Mouse (Mus musculus): ENCODE data around the gene 2900026A02Rik. TPM values are rescaled to one million over a fixed set of nuclear protein-coding genes. Genes with fewer than 3 reads are reported as not detected.

Gene 2900026A02Rik
- total and polyA plus RNA-seq, 2 experiments: 8.0 to 29.2 TPM

DNA sequence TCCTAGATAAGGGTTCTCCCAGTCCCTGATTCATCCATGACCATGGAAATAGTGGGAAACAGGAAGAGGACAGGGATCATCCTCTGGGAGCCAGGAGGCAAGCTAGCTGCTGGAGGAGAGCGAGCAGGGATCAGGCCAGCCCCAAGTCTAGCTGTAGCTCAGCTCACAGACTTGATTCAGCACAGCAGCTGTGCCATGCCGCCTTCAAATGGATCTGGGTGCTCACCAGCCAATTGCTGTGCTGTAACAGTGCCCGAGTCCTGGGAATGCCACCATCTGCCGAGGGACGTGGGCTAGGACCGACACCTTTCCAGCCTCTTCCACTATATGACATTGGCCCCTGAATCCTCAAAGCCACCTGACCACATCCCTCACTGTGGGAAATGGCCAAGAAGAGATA is 25.1 kb downstream of the 2900026A02Rik start:
- Histone ChIP-seq H3K9ac (ENCODE audit: low read depth, low read length) (no peak overlapping the region), H3K4me1 (ENCODE audit: control insufficient read depth, insufficient read depth, low read length) (peaks cover 8% of the 10 kb centered on the region; the same call in 1 of the 2 replicates), H3K79me2 (ENCODE audit: control insufficient read depth, insufficient read depth, low read length) (peaks cover 23% of the 10 kb centered on the region; the same call in 1 of the 2 replicates), H3K27ac (replicated peaks; ENCODE audit: insufficient read depth, low read depth, low read length) (no peak overlapping the region), H3K36me3 (ENCODE audit: control insufficient read depth, insufficient read depth, low read length) (no peaks in the 10 kb centered on the region), H3K4me3 (ENCODE audit: insufficient read depth, low read depth, low read length) (no peak overlapping the region), H3K27me3 (ENCODE audit: control insufficient read depth, insufficient read depth, low read length) (no peaks in the 10 kb centered on the region)
- no peak for DNase-seq (ENCODE audit: extremely low read depth, low read depth, low spot score)
- TF ChIP-seq POLR2A (IDR thresholded peaks at IDR 0.05; ENCODE audit: extremely low read depth, insufficient read depth, low read length) (no peak), CTCF (IDR thresholded peaks at IDR 0.05; ENCODE audit: low read depth, low read length) (no peak)
- 93% methylated on average over 6 of the region's 6 CpGs for WGBS

DNA sequence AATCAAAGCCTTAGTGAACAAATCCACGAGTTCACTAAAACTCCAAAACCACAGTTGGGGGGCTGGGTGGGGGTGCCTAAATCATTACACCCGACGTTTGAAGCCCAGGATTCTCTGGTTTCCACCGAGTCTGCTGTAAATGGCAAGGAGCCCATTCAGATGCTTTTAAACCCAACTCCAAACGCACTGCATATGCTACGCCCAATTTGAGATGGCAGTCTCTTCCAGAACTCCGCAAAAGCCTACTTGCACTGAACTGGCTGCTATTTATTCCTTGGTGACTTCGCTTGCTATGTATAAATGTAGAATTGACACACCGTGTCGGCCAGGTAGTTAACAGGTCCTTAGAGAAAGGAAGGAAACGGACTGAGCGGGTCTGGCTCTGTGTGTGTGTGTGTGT is 25.6 kb downstream of the 2900026A02Rik start:
- H3K4me3 ChIP-seq (ENCODE audit: insufficient read depth, low read depth, low read length): no peak overlapping the region
- H3K4me1 ChIP-seq (ENCODE audit: control insufficient read depth, insufficient read depth, low read length): peaks cover 8% of the 10 kb centered on the region; the same call in 1 of the 2 replicates
- DNase-seq (ENCODE audit: extremely low read depth, low read depth, low spot score): no peak
- H3K27ac ChIP-seq (replicated peaks; ENCODE audit: insufficient read depth, low read depth, low read length): no peak overlapping the region
- TF ChIP-seq POLR2A (IDR thresholded peaks at IDR 0.05; ENCODE audit: extremely low read depth, insufficient read depth, low read length) (no peak), CTCF (IDR thresholded peaks at IDR 0.05; ENCODE audit: low read depth, low read length) (no peak)
- no peak overlapping the region for H3K9ac ChIP-seq (ENCODE audit: low read depth, low read length)
- WGBS: 90% methylated on average over 12 of the region's 12 CpGs
- H3K36me3 ChIP-seq (ENCODE audit: control insufficient read depth, insufficient read depth, low read length): no peaks in the 10 kb centered on the region
- H3K27me3 ChIP-seq (ENCODE audit: control insufficient read depth, insufficient read depth, low read length): no peaks in the 10 kb centered on the region
- H3K79me2 ChIP-seq (ENCODE audit: control insufficient read depth, insufficient read depth, low read length): peaks cover 23% of the 10 kb centered on the region; the same call in 1 of the 2 replicates

DNA sequence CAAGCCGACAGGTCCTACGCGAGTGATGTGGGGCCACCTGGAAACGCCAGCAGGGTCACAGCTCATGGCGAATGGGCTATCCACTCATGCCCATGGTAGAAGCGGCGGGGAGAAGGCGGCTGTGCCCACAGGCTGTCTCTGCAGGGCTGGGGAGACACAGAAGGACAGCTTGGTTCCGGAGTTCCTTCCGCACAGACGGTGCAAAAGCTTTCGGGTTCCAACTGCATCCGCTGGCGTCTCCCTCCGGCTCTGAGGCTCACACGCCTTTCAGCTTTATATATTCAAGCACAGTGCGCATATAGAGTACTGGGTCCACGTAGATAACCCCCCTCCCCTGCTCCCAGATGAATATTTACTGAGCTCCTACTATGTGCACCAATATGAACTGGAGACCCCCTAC is 27.3 kb downstream of the 2900026A02Rik start:
- peak overlapping the region; percentile 36; the same call in 1 of the 2 replicates for H3K4me3 ChIP-seq (ENCODE audit: insufficient read depth, low read depth, low read length)
- H3K9ac ChIP-seq (ENCODE audit: low read depth, low read length): no peak overlapping the region; the same call in 1 of the 2 replicates
- H3K27me3 ChIP-seq (ENCODE audit: control insufficient read depth, insufficient read depth, low read length): no peaks in the 10 kb centered on the region
- peaks cover 23% of the 10 kb centered on the region; the same call in 1 of the 2 replicates for H3K79me2 ChIP-seq (ENCODE audit: control insufficient read depth, insufficient read depth, low read length)
- H3K36me3 ChIP-seq (ENCODE audit: control insufficient read depth, insufficient read depth, low read length): no peaks in the 10 kb centered on the region
- no peak for DNase-seq (ENCODE audit: extremely low read depth, low read depth, low spot score)
- 95% methylated on average over 18 of the region's 18 CpGs for WGBS
- TF ChIP-seq CTCF (IDR thresholded peaks at IDR 0.05; ENCODE audit: low read depth, low read length) (no peak), POLR2A (IDR thresholded peaks at IDR 0.05; ENCODE audit: extremely low read depth, insufficient read depth, low read length) (no peak)
- H3K4me1 ChIP-seq (ENCODE audit: control insufficient read depth, insufficient read depth, low read length): peaks cover 2% of the 10 kb centered on the region; the same call in 1 of the 2 replicates
- no peak overlapping the region for H3K27ac ChIP-seq (replicated peaks; ENCODE audit: insufficient read depth, low read depth, low read length)

DNA sequence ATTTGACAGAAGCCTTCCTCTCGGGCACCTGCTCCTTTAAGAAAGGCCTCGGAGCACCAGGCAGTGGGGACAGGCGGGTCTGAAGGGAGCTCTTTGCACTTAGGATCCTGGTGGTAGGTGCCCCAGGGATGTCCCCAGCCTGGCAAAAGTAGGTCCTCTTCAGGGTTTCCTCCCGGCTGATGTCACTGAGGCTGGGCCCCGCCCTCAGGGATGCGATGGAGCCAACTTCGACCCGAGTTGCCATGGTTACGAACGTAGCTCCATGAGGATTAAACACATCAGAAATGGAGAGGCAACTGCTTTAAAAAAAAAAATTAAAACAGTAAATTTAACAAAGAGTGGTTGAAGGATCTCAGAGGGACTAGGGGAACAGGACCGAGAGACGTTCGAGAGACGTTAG is 29.1 kb downstream of the 2900026A02Rik start:
- no peak overlapping the region for H3K9ac ChIP-seq (ENCODE audit: low read depth, low read length)
- 0 out of 2 replicates have a peak, but pooled peaks cover 4% of the 10 kb centered on the region for H3K36me3 ChIP-seq (ENCODE audit: control insufficient read depth, insufficient read depth, low read length)
- no peak for TF ChIP-seq POLR2A (IDR thresholded peaks at IDR 0.05; ENCODE audit: extremely low read depth, insufficient read depth, low read length)
- no peak for TF ChIP-seq CTCF (IDR thresholded peaks at IDR 0.05; ENCODE audit: low read depth, low read length)
- DNase-seq (ENCODE audit: extremely low read depth, low read depth, low spot score): no peak
- peaks cover 2% of the 10 kb centered on the region; the same call in 1 of the 2 replicates for H3K4me1 ChIP-seq (ENCODE audit: control insufficient read depth, insufficient read depth, low read length)
- H3K4me3 ChIP-seq (ENCODE audit: insufficient read depth, low read depth, low read length): no peak overlapping the region
- no peak overlapping the region for H3K27ac ChIP-seq (replicated peaks; ENCODE audit: insufficient read depth, low read depth, low read length)
- 85% methylated on average over 14 of the region's 14 CpGs for WGBS
- no peaks in the 10 kb centered on the region for H3K27me3 ChIP-seq (ENCODE audit: control insufficient read depth, insufficient read depth, low read length)
- H3K79me2 ChIP-seq (ENCODE audit: control insufficient read depth, insufficient read depth, low read length): peaks cover 9% of the 10 kb centered on the region; the same call in 1 of the 2 replicates

DNA sequence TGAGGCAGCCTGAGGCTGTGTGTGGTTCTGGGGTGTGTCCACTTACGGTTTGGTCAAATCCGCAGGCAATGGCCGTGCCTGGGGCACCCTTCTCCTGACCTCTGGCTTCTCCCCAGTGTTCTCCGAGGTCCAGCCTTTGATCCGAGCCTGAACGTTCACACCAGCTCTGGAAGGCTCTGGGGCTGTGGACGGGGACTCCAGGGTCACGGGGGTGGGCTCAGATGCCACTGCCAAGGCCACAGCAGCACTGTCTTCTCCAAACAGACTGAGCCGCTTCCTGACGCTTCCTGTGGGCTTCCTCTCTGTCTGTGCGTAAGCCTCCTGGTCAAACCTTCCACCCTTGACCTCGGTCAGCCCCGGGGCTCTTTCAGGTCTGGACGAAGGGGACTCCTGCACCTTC is 30.5 kb downstream of the 2900026A02Rik start:
- H3K79me2 ChIP-seq (ENCODE audit: control insufficient read depth, insufficient read depth, low read length): peaks cover 6% of the 10 kb centered on the region; the same call in 1 of the 2 replicates
- DNase-seq (ENCODE audit: extremely low read depth, low read depth, low spot score): no peak
- TF ChIP-seq POLR2A (IDR thresholded peaks at IDR 0.05; ENCODE audit: extremely low read depth, insufficient read depth, low read length): no peak
- no peak for TF ChIP-seq CTCF (IDR thresholded peaks at IDR 0.05; ENCODE audit: low read depth, low read length)
- H3K4me3 ChIP-seq (ENCODE audit: insufficient read depth, low read depth, low read length): no peak overlapping the region
- H3K4me1 ChIP-seq (ENCODE audit: control insufficient read depth, insufficient read depth, low read length): no peaks in the 10 kb centered on the region
- H3K27me3 ChIP-seq (ENCODE audit: control insufficient read depth, insufficient read depth, low read length): no peaks in the 10 kb centered on the region
- H3K9ac ChIP-seq (ENCODE audit: low read depth, low read length): no peak overlapping the region
- 0 out of 2 replicates have a peak, but pooled peaks cover 4% of the 10 kb centered on the region for H3K36me3 ChIP-seq (ENCODE audit: control insufficient read depth, insufficient read depth, low read length)
- no peak overlapping the region for H3K27ac ChIP-seq (replicated peaks; ENCODE audit: insufficient read depth, low read depth, low read length)
- 78% methylated on average over 14 of the region's 14 CpGs for WGBS

DNA sequence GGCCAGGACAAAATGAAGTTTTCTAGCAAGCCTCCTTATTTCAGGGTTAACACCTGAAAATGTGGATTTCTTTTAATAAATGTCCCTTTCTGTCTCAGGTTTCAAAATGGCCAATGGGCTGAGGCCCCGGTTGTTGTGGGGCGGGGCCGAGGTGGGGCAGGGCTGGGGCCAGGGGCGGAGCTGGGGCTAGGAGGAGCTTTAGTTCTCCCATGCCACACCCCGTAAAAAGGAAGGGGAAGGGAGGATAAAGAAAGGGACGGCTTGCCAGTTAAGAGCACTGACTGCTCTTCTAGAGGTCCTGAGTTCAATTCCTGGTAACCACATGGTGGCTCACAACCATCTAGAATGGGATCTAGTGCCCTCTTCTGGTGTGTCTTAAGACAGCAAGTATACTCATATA is 39.6 kb downstream of the 2900026A02Rik start:
- no peaks in the 10 kb centered on the region for H3K27me3 ChIP-seq (ENCODE audit: control insufficient read depth, insufficient read depth, low read length)
- H3K36me3 ChIP-seq (ENCODE audit: control insufficient read depth, insufficient read depth, low read length): no peaks in the 10 kb centered on the region; the same call in 1 of the 2 replicates
- no peak overlapping the region for H3K4me3 ChIP-seq (ENCODE audit: insufficient read depth, low read depth, low read length)
- TF ChIP-seq POLR2A (IDR thresholded peaks at IDR 0.05; ENCODE audit: extremely low read depth, insufficient read depth, low read length): no peak
- TF ChIP-seq CTCF (IDR thresholded peaks at IDR 0.05; ENCODE audit: low read depth, low read length): no peak
- no peak for DNase-seq (ENCODE audit: extremely low read depth, low read depth, low spot score)
- WGBS: 54% methylated on average over 6 of the region's 6 CpGs
- 0 out of 2 replicates have a peak, but pooled peaks cover 2% of the 10 kb centered on the region for H3K4me1 ChIP-seq (ENCODE audit: control insufficient read depth, insufficient read depth, low read length)
- H3K9ac ChIP-seq (ENCODE audit: low read depth, low read length): no peak overlapping the region
- H3K27ac ChIP-seq (replicated peaks; ENCODE audit: insufficient read depth, low read depth, low read length): no peak overlapping the region
- H3K79me2 ChIP-seq (ENCODE audit: control insufficient read depth, insufficient read depth, low read length): peaks cover 14% of the 10 kb centered on the region; the same call in 1 of the 2 replicates
